Mouse (Mus musculus) cortical plate, adult 2 months (tissue): ENCODE measurements at regions not wholly inside any gene's neighbourhood (a gene's known extent, or its start where the extent isn't known, plus 50 kb on each side); places are given as distances from the start of the nearest gene placed in this dataset.

Source experiments
- CTCF ChIP-seq: fragments of 200-500 bp; IDR thresholded peaks from 2 replicates; pipeline ENCODE4 v1.5.1; 2011; ENCODE audit warnings: mild to moderate bottlenecking, control low read depth, low read length; ENCODE audit not compliant: insufficient read depth; ENCODE audit errors: extremely low read depth
- POLR2A ChIP-seq: fragments of 200-500 bp; IDR thresholded peaks from 2 replicates; pipeline ENCODE4 v1.6.1; 2011; ENCODE audit warnings: mild to moderate bottlenecking, low read length, control low read depth; ENCODE audit not compliant: insufficient read depth; ENCODE audit errors: extremely low read depth

DNA sequence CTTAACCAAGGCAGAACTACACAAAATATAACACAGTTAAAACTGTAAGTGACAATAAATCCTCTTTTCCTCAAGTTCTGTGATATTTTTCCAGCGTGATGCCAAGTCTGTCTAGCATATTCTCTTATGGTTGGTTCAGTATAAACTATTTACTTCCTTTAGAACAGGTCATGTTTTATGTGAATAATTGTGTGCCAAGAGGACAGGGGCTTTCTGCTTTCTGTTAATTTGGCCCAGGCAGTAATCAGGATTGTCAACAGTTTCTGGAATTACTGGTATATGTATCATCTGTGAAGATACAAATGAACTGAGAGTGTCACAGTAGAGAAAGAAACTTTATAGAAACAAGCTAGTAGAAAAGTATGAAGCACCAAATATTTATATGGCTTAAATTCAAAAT lies 1039.5 kb upstream of the Adcyap1 start:
- TF ChIP-seq CTCF (no peak), POLR2A (no peak)
